Mouse (Mus musculus) gastrocnemius, adult 2 months (tissue): ENCODE measurements at regions not wholly inside any gene's neighbourhood (a gene's known extent, or its start where the extent isn't known, plus 50 kb on each side); places are given as distances from the start of the nearest gene placed in this dataset.
"Not testable (repeated sequence)": the region's sequence is repeated elsewhere in the genome, so short reads cannot be mapped to it uniquely, and the experiment has no call there.

Experiments
- DNase-seq: peaks from one replicate; pipeline ENCODE4 v3.0.0; 2022
- H3K27ac ChIP-seq: fragments of 200-600 bp; 2 replicates; pipeline ENCODE4 v1.8.1; 2022; ENCODE audit warnings: mild to moderate bottlenecking
- H3K4me3 ChIP-seq: fragments of 200-600 bp; 2 replicates; pipeline ENCODE4 v1.8.1; 2022; ENCODE audit warnings: mild to moderate bottlenecking, moderate library complexity
- CTCF ChIP-seq: fragments of 200-600 bp; IDR thresholded peaks from 2 replicates; pipeline ENCODE4 v1.8.1; 2022; ENCODE audit warnings: antibody characterized with exemption, mild to moderate bottlenecking, moderate library complexity
- intact Hi-C: fragments of 180-260 bp; cut with DNase I; formaldehyde crosslinking; loops from one replicate; pipeline ENCODE4 v1.15.1; 2025

DNA sequence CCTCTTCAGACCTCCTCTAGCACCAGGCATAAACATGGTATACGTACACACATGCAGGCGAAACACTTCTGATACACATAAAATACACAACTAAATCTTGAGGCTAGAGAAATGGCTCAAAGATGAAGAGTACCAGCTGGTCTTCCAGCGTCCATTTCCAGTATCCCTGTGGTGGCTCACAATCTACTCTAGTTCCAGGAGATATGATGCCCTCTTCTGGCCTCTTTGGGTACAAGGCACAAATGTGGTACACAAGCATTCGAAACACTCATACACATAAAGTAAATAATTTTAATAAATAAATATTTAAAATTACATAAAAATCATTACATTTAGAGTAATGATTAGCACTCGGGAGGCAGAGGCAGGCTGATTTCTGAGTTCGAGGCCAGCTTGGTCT is 50.7 kb upstream of the Rabgap1l start:
- no peak overlapping the region for H3K27ac ChIP-seq
- TF ChIP-seq CTCF = peak; percentile 10; the same call in 1 of the 2 replicates
- DNase-seq = no peak
- no peak overlapping the region for H3K4me3 ChIP-seq
- intact Hi-C loops = no loop called here

DNA sequence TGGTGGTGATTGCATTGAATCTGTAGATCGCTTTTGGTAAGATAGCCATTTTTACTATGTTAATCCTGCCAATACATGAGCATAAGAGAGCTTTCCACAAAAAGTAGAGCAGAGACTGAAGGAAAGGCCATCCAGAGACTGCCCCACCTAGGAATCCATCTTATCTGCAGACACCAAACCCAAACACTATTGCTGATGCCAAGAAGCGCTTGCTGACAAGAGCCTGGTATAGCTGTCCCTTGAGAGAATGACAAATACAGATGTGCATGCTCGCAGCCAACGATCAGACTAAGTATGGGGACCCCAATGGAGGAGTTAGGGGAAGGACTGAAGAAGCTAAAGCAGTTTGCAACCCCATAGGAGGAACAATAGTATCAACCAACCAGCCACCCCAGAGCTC is 51.7 kb upstream of the Rabgap1l start:
- H3K27ac ChIP-seq, DNase-seq, H3K4me3 ChIP-seq, intact Hi-C loops: not testable (repeated sequence)

DNA sequence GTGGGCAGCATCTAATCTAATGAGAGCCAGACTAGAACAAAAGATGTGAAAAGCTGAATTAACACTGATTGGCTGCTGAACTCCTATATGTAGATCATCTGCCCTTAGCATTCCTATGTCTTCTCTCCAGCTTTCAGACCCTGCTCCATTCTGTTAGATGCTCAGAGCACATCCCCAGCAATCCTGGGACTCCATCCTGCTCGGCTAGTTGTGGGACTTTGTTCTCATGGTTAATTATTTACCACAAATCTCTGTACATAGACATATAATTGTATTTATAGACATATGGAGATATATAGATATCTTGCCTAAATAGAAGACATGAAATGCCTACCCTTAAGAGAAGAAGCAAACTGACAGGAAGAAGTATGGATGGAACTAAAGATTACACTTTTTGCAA is 55.5 kb upstream of the Rc3h1 start:
- Histone ChIP-seq H3K27ac (no peak overlapping the region), H3K4me3 (no peak overlapping the region)
- no peak for TF ChIP-seq CTCF
- DNase-seq = no peak
- intact Hi-C loops = no loop called here

DNA sequence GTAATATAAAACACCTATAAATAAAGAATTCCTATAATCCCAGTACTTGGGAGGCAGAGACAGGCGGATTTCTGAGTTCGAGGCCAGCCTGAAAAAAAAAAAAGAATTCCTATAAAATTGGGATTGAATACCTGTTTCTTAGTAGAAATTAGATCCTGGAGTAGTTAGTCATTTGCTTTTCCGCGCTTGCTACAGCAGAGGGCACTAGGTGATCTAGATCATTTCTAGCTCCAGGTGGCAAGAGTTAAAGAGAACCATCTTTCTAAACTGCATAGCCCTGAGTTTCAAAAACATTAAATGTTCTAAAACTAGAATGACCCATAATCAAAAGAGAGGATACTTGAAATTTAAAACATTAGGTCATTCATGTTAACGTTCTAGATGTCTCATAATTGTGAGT is 51.8 kb upstream of the Rc3h1 start:
- DNase-seq = no peak
- peak; percentile 53 for TF ChIP-seq CTCF
- Histone ChIP-seq H3K27ac (no peak overlapping the region), H3K4me3 (no peak overlapping the region)
- intact Hi-C loops = loop anchor here (2.0 kb wide), 1 partner anchor 80 kb away; no protein-coding TSS in a partner anchor

DNA sequence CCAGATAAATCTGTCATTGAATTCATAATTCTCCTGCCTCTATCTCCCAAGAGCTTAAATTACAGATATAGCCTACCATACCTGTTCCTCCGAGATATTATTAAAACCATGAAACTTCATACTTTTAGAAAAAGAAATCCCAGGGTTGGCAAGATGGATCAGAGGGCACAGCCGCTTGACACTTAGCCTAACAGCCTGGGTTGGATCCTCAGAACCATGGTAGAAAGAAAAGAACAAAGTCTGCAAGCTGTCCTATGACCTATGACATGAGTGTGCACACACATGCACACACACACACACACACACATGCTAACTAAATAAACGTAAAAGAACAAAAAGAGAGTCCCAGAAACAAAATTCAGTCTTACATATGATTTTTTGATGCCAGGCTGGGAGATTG is 50.8 kb upstream of the Rc3h1 start:
- no peak for TF ChIP-seq CTCF
- intact Hi-C loops = loop anchor here (2.0 kb wide), 1 partner anchor 79 kb away; no protein-coding TSS in a partner anchor
- Histone ChIP-seq H3K4me3 (no peak overlapping the region), H3K27ac (no peak overlapping the region)
- no peak for DNase-seq

DNA sequence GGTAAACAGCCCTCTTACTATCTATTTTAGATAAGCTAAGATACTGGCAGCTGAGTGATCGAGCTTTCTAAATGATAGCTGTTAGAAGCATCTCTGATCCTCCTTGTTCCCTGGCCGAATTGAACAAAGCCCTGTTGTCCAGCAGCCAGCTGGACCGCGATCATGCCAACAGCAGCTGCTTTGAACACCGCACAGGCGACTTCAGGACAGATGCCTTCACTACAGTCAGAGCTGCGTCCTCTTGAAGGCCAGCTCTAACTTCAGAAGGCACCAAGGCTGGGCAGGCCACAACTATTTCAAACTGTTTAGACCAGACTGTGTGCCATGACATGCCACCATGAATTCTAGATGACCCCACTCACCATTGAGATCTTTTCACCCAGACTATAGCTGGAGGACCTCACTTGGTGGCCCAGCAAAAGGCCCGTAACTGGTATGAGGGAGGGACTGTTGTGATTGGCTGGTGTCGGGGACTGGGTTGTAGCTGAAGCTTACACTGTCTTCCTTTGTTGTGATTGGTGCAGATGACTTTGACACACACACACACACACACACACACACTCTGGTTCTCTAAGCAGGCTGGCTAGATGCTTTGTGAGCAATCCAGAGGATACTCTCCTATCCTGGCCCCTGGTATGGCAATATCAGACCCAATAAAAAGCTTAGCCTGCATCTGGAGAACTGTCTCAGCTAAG is 50.1 kb upstream of the Rc3h1 start:
- DNase-seq = no peak
- H3K4me3 ChIP-seq = no peak overlapping the region
- TF ChIP-seq CTCF = no peak
- intact Hi-C loops = loop anchor here (2.0 kb wide), 1 partner anchor 79 kb away; no protein-coding TSS in a partner anchor
- no peak overlapping the region for H3K27ac ChIP-seq
